Mouse (Mus musculus): ENCODE measurements around the gene Fgfr2. TPM values are rescaled to one million over a fixed set of nuclear protein-coding genes. Genes with fewer than 3 reads are reported as not detected.
"Not testable (repeated sequence)": the region's sequence is repeated elsewhere in the genome, so short reads cannot be mapped to it uniquely, and the experiment has no call there.

Gene Fgfr2
- total RNA-seq, 2 experiments from 2014 or later, result 56.7 to 61.5 TPM

GRCm38 (mm10) chr7:131054808-131055370 is 2068.3 kb downstream of the Fgfr2 start:
- DNase-seq (ENCODE audit: low spot score in 2 of 2), result peak in 1 of 2 experiments; percentile 7

- DNase-seq (ENCODE audit: low spot score in 2 of 2), result not testable (repeated sequence)
These were observed 2073.3 kb downstream of the Fgfr2 start for GRCm38 (mm10) chr7:131049829-131050228.

DNA sequence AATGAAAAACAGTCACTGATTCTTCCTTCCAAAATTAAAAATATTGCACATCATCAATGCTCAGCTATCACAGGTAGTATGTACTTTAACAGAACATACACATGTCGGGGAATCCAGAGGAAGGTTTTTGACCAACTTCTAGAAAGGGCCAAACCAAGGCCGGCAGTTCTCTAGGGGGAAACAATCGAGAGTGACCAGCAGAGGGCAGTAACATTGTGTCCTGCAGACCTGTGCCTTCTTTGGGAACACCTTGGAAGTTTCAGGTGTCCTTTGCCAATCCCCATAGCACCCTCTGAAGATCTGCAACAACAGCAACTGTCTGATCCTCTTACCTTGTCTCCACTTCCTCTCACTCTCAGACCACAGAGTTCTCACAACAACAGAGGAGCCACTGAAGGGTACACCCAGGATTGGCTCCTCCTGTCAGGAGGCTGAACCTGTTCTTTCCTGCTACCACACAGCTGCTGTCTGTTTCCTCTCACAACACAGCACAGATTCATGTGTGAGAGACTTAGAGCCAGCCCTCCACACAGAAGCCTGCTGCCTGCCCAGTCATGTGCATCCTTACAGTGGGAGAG is 2077.8 kb downstream of the Fgfr2 start:
- not testable (repeated sequence) for DNase-seq (ENCODE audit: low spot score in 2 of 2)

GRCm38 (mm10) chr7:131042657-131043056 is 2080.5 kb downstream of the Fgfr2 start:
- DNase-seq (ENCODE audit: low spot score in 2 of 2), result no peak

GRCm38 (mm10) chr7:131040760-131041159 is 2082.4 kb downstream of the Fgfr2 start:
- not testable (repeated sequence) for DNase-seq (ENCODE audit: low spot score in 2 of 2)

DNA sequence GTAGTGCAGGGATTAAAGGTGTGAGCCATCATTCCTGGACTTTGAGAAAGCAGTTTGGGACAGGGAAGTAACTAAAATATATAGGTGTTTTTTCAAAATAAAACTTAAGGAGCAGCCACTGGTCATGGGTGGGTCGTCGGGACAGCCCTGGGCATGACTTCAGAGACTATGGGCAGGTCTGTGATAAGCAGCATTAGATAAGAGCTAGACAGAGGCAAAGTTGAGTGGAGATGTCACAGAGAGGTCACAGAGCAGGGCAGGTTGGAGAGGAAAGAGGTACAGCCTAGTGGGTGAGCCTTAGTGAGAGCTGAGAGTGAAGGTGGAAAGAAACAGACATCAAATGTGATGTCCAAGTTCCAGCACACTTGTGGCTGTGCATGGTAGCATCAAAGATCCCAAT is 2086.1 kb downstream of the Fgfr2 start:
- no peak for DNase-seq (ENCODE audit: low spot score in 2 of 2)

DNA sequence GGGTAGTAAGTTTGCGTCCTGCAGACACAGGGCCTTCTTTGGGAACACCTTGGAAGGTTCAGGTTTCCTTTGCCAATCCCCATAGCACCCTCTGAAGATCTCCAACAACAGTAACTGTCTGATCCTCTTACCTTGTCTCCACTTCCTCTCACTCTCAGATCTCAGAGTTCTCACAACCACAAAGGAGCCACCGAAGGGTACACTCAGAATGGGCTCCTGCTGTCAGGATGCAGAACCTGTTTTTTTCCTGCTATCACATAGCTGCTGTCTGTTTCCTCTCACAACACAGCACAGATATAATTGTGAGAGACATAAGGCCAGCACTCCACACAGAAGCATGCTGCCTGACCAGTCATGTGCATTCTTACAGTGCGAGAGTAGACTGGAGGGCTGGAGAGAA is 2086.8 kb downstream of the Fgfr2 start:
- no peak for DNase-seq (ENCODE audit: low spot score in 2 of 2)

- DNase-seq (ENCODE audit: low spot score in 2 of 2), result no peak
These were observed 2091.4 kb downstream of the Fgfr2 start, which contains the start of gene Dmbt1 for GRCm38 (mm10) chr7:131031755-131032154. Gene Dmbt1, plus strand, starts transcription at chr7:131032053.

GRCm38 (mm10) chr7:131027557-131027956 is 2095.6 kb downstream of the Fgfr2 start:
- DNase-seq (ENCODE audit: low spot score in 2 of 2), result no peak

GRCm38 (mm10) chr7:131024807-131025206 is 2098.3 kb downstream of the Fgfr2 start:
- no peak for DNase-seq (ENCODE audit: low spot score in 2 of 2)

DNA sequence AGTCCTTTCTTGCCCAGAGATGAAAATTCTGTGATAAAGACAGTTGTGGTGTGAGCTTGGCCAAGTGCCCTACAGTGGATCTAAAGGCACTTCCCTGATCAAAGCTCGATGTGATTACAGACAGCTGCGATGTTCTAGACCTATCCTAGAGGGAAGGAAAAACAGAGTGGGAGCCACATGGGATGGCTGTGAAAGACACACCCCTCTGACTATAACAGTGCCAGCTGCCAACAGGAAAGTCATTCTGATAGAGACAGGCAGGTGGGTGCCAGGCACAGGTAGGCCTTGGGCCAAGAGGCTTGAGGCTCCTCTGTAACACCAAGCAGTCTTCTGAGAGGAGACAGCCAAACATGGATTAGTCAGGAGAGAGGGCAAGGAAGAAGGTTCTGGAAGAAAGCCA is 2104.0 kb downstream of the Fgfr2 start:
- DNase-seq (ENCODE audit: low spot score in 2 of 2), result no peak

DNA sequence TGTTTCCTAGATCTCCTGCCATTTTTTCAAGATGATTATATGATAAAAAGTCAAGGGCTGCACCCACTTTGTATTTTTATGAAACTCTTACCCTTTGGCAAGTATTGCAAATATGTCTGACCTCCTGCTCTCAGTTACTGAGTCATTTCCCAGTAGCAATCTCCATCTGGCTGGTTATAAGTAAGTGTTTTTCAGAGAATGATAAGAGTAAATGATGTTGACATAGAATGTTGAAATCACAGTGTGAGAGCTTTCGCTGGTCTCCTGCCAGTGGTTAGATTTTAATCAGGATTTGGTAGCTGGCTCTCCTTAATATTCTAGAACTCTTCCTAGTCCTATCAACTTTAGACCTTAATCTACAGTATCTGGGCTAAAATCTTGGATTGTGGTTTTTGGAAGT is 2111.2 kb downstream of the Fgfr2 start:
- no peak for DNase-seq (ENCODE audit: low spot score in 2 of 2)

GRCm38 (mm10) chr7:131009178-131009577 is 2114.0 kb downstream of the Fgfr2 start:
- DNase-seq (ENCODE audit: low spot score in 2 of 2), result no peak

- no peak for DNase-seq (ENCODE audit: low spot score in 2 of 2)
These were observed 2115.9 kb downstream of the Fgfr2 start for GRCm38 (mm10) chr7:131007221-131007620.

GRCm38 (mm10) chr7:131004071-131004470 is 2119.1 kb downstream of the Fgfr2 start:
- DNase-seq (ENCODE audit: low spot score in 2 of 2), result no peak

DNA sequence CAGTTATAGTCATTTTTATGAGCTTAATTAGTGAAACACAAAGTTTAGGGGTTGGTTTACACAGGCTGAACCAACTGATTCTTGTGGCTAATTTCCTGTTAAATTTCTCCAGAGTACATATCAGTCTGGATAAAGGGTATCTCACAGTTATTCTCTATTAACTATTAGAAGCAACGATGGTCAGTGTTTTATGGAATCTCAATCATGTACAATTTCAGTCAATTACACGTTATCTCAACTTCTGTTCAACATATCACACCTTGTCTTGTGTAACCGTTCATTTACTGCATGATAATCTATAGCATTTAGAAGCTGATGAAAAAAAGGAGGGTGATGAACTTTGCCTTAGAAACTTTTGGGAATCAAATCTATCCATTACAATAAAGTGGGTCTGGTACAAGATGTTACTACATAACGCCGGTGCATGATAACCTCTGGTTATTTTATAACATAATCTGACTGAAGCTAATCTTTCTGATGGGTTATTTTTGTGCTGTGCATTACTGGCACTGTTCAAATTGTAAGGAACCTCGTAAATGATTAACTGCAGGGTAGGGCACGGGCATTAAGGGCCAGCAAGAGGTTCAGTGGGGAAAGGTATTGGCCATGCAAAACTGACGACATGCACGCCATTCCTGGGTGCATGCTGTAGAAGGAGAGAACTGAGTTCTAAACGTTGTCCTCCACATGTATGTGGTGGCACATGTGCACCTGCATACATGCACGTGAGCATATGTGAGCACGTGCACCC is 2121.0 kb downstream of the Fgfr2 start:
- no peak for DNase-seq (ENCODE audit: low spot score in 2 of 2)

DNA sequence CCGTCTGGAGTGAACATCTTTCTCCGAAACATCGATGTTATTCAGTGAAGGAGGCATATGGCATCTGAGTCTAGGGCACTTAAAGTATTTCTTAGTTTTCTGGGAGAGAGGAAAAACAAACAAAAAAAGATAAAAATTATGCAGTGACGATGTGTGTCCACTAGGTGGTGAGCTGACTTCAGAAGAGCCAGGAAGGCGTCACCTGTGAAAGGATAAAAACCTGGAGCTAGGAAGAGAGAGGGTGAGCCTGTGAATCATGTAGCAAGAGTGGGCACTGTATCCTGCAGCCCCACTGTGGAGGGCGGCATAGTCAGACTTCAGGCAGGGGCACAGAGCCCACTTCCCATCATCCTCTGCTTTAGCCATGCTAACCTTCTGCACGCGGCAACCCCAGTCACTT is 2129.2 kb downstream of the Fgfr2 start:
- DNase-seq (ENCODE audit: low spot score in 2 of 2), result peak in 1 of 2 experiments; percentile 46

DNA sequence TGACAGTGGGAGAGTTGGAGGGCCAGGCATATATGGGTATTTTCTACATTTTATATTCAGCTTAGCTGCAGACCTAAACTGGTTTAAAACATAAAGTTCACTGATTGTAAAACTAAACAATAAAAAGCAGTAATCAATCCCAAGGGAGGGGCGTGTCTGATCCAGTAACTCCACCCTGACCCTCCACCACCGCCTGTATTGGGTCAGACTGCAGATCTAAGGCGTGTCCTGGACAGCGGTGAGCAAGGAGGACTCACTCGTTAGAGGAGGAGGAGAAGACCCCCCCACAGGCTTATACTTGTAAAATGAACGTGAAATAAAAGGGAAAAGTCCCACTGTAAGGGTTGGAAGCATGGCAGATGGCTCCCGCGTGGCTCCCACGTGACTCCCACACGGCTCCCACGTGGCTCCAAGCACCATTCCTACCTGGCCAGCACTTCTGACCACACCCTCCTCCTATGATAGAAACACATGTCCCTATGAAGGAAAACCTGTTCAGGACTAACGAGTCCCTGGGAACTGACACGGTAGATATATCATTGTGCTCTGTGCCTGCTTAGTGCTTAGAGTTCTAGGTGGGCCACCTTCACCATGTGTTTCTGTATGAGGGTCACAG is 2131.9 kb downstream of the Fgfr2 start:
- no peak for DNase-seq (ENCODE audit: low spot score in 2 of 2)

- no peak for DNase-seq (ENCODE audit: low spot score in 2 of 2)
These were observed 2133.8 kb downstream of the Fgfr2 start for GRCm38 (mm10) chr7:130989371-130989770.

GRCm38 (mm10) chr7:130988146-130988545 is 2135.0 kb downstream of the Fgfr2 start:
- no peak for DNase-seq (ENCODE audit: low spot score in 2 of 2)

DNA sequence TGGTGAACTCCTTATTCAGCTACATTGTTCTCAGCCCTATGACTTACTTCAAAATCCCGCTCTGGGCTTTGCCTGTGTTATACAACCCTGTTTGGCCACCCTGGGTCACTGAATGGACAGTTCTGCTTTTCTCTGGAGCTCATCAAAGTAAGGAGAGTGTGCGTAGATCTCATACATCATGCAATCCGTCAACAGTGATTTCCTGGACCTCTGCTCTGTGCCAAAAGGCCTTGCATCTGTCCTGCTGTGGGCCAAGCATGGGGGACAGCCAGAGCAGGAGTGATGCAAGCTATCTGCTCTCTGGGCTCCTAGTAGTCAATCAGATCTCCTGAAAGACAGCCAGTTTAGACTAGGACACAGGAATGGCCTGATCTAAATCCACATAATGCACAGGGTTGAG is 2137.4 kb downstream of the Fgfr2 start:
- no peak for DNase-seq (ENCODE audit: low spot score in 2 of 2)

DNA sequence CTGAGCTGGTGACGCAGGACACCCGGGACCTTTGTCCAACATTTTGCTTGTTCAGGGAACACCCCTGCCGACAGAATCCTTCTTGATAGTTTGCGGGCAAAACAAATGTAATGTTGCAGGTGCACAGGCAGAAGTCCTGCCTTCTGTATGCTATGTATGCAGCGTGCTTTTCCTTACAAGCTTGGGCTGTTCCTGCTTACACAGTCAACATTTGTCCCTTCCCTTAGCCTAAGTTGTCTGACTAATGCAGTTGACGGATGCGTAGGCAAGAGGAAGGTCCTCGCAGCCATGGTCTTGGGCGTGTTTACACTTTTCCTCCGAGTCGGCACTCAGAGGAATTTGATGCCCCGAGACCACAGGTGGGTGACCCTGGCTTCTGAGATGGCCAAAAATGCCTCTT is 2138.0 kb downstream of the Fgfr2 start:
- DNase-seq (ENCODE audit: low spot score in 2 of 2), result no peak

Measured in layer of hippocampus, adult 18-20 months (tissue).